Comparison of ENCODE assay signal across 16 mouse cellular contexts in the genomic region with DNA sequence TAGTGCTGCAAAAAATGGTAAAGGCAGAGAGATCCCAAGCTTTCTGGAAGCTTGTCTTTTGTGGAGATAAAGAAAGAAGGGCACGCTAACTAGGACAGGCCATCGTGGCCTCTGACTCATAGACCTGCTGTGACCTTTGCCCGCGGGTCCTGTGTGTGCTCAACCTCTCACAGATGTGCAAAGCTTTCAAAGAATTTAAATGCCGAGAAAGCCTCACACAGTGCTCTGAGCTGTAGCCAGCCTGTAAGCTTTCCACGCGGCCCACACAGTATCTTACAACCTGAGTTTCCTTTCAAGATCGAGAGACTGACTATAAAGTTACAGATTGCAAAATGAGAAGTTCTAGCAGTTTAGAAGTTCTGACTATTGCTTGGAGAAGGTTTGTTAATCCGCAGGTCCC. TPM values are rescaled to one million over a fixed set of nuclear protein-coding genes. Genes with fewer than 3 reads are reported as not detected.
DNase-seq lines count a peak whose midpoint lies in the region; ATAC-seq and TF ChIP-seq lines count a peak whose summit lies in the region.
"Had no signal": no experiment of that assay in that cellular context is flagged by ENCODE, and none has a peak within 500 bp of the region (broad histone marks: within the 10 kb centered on the region; RNA-seq: fewer than 3 reads in every experiment).

No protein-coding gene starts in this region.

- no peak for TF ChIP-seq CTCF in cerebellum, adult 2 months (IDR thresholded peaks at IDR 0.05; ENCODE audit: borderline replicate concordance, insufficient read depth, low read depth, low read length)

- H3K36me3 ChIP-seq in intestine, embryonic 15.5 days = no peaks in the 10 kb centered on the region
- no peaks in the 10 kb centered on the region for H3K36me3 ChIP-seq in intestine, embryonic 16.5 days (ENCODE audit: control insufficient read depth, insufficient read depth, low read length)
- H3K36me3 ChIP-seq: forebrain, embryonic 10.5 days; heart, embryonic 12.5 days had no signal

- H3K4me2 ChIP-seq in intestine, embryonic 15.5 days (replicated peaks) = no peak overlapping the region
- no peak overlapping the region for H3K4me2 ChIP-seq in intestine, embryonic 16.5 days (ENCODE audit: low read depth, low read length)
- H3K4me2 ChIP-seq: heart, embryonic 12.5 days; hindbrain, embryonic 14.5 days had no signal

- H3K9ac ChIP-seq in intestine, embryonic 15.5 days = no peak overlapping the region
- H3K9ac ChIP-seq in intestine, embryonic 16.5 days (ENCODE audit: low read depth, low read length) = no peak overlapping the region
- H3K9ac ChIP-seq: forebrain, postnatal 0 days; heart, embryonic 12.5 days; hindbrain, embryonic 14.5 days; liver, embryonic 14.5 days had no signal

- H3K4me3 ChIP-seq in intestine, embryonic 15.5 days (replicated peaks) = no peak overlapping the region
- no peak overlapping the region for H3K4me3 ChIP-seq in intestine, embryonic 16.5 days (ENCODE audit: low read length)
- H3K4me3 ChIP-seq in cerebellum, adult 2 months (replicated peaks; ENCODE audit: insufficient read depth, low read depth, low read length) = no peak overlapping the region
- H3K4me3 ChIP-seq: forebrain, embryonic 10.5 days; heart, embryonic 12.5 days had no signal

- H3K27me3 ChIP-seq in intestine, embryonic 15.5 days (replicated peaks) = no peaks in the 10 kb centered on the region
- H3K27me3 ChIP-seq in intestine, embryonic 16.5 days (replicated peaks; ENCODE audit: control insufficient read depth, insufficient read depth, low read length) = no peaks in the 10 kb centered on the region
- H3K27me3 ChIP-seq in cerebellum, adult 2 months (ENCODE audit: control insufficient read depth, insufficient read depth, low read length) = no peaks in the 10 kb centered on the region

- TF ChIP-seq POLR2A in cerebellum, adult 2 months (IDR thresholded peaks at IDR 0.05; ENCODE audit: borderline replicate concordance, insufficient read depth, low read length) = no peak

- H3K27ac ChIP-seq in intestine, embryonic 15.5 days = no peak overlapping the region
- no peak overlapping the region for H3K27ac ChIP-seq in intestine, embryonic 16.5 days (ENCODE audit: low read length)
- H3K27ac ChIP-seq in cerebellum, adult 2 months (ENCODE audit: insufficient read depth, low read length) = no peak overlapping the region
- H3K27ac ChIP-seq: forebrain, embryonic 10.5 days; hindbrain, embryonic 14.5 days; liver, embryonic 14.5 days had no signal

- peak; percentile 11 for DNase-seq in thymus, postnatal 4 days
- DNase-seq in thymus, postnatal 10 days (ENCODE audit: low spot score in 2 of 2) = no peak
- peak; percentile 15 for DNase-seq in embryo, embryonic 11 days
- no peak for DNase-seq in cerebellum, adult 2 months
- DNase-seq in layer of hippocampus, postnatal 14 days (ENCODE audit: low spot score in 2 of 2) = no peak
- DNase-seq: forebrain, postnatal 0 days; retina, postnatal 1 day; thymus, postnatal 14 days had no signal

- H3K9me3 ChIP-seq in intestine, embryonic 15.5 days = no peaks in the 10 kb centered on the region
- H3K9me3 ChIP-seq in intestine, embryonic 16.5 days (ENCODE audit: control insufficient read depth, low read length) = no peaks in the 10 kb centered on the region
- H3K9me3 ChIP-seq: forebrain, embryonic 10.5 days; heart, embryonic 12.5 days had no signal

- H3K4me1 ChIP-seq in intestine, embryonic 15.5 days (replicated peaks) = 0 out of 2 replicates have a peak, but pooled peaks cover 4% of the 10 kb centered on the region
- peaks cover 8% of the 10 kb centered on the region; the same call in 1 of the 2 replicates for H3K4me1 ChIP-seq in intestine, embryonic 16.5 days (ENCODE audit: control insufficient read depth, insufficient read depth, low read length)
- H3K4me1 ChIP-seq in cerebellum, adult 2 months (ENCODE audit: control insufficient read depth, insufficient read depth, low read length) = peaks cover 12% of the 10 kb centered on the region

- peak; percentile 63; the same call in 1 of the 2 replicates for ATAC-seq in intestine, embryonic 15.5 days
- no peak; the same call in 1 of the 2 replicates for ATAC-seq in intestine, embryonic 16.5 days
- ATAC-seq: forebrain, postnatal 0 days had no signal

- 42% methylated on average over 9 of the region's 9 CpGs for WGBS in intestine, embryonic 15.5 days
- 42% methylated on average over 9 of the region's 9 CpGs for WGBS in intestine, embryonic 16.5 days
- WGBS in cerebellum, adult 2 months = 73% methylated on average over 9 of the region's 9 CpGs

RNA-seq across cellular contexts. Expression of a gene that starts 12.0 kb away (rescaled TPM):
- polyA plus RNA-seq in intestine, embryonic 15.5 days (2015; fragmentation: Nextera tagmentation; extraction: Ambion mirVana) = 14.5 and 15.8 TPM in 2 replicates
- polyA plus RNA-seq in intestine, embryonic 16.5 days (2015; fragmentation: Nextera tagmentation; extraction: Ambion mirVana) = 14.5 and 15.3 TPM in 2 replicates
- 79.4 and 81.8 TPM in 2 replicates for polyA plus RNA-seq in cerebellum, adult 2 months (2012; rRNA removed)
- total RNA-seq in layer of hippocampus, postnatal 14 days (2021) = 100 to 1,000 TPM in 1 of 2 experiments, 10 to 100 TPM in 1; 89.0 to 110 TPM

RNA-seq across cellular contexts. Expression of a gene that starts 14.4 kb away (rescaled TPM):
- 37.3 and 44.5 TPM in 2 replicates for polyA plus RNA-seq in intestine, embryonic 15.5 days (2015; fragmentation: Nextera tagmentation; extraction: Ambion mirVana)
- polyA plus RNA-seq in intestine, embryonic 16.5 days (2015; fragmentation: Nextera tagmentation; extraction: Ambion mirVana) = 57.6 and 62.3 TPM in 2 replicates
- 16.2 and 17.4 TPM in 2 replicates for polyA plus RNA-seq in cerebellum, adult 2 months (2012; rRNA removed)
- total RNA-seq in layer of hippocampus, postnatal 14 days (2021) = 10 to 100 TPM; 16.7 to 18.8 TPM

RNA-seq across cellular contexts. Expression of a gene that starts 44.8 kb away (rescaled TPM):
- 19.4 and 21.3 TPM in 2 replicates for polyA plus RNA-seq in intestine, embryonic 15.5 days (2015; fragmentation: Nextera tagmentation; extraction: Ambion mirVana)
- 10.6 and 11.2 TPM in 2 replicates for polyA plus RNA-seq in intestine, embryonic 16.5 days (2015; fragmentation: Nextera tagmentation; extraction: Ambion mirVana)
- polyA plus RNA-seq in cerebellum, adult 2 months (2012; rRNA removed) = 349 TPM in 2 replicates
- 100 to 1,000 TPM; 386 to 394 TPM for total RNA-seq in layer of hippocampus, postnatal 14 days (2021)
- total RNA-seq: granulocyte monocyte progenitor cell, adult 5-6 weeks; neutrophil, adult 5-6 weeks had no signal

Comparison
In these comparisons a context has a peak if more than half of its experiments do, and no peak if none do; other contexts are left out.
1. DNase-seq: peak in thymus, postnatal 4 days (single experiment) and embryo, embryonic 11 days (single experiment); none in thymus, postnatal 10 days (0 of 2), cerebellum, adult 2 months (0 of 2) and layer of hippocampus, postnatal 14 days (0 of 2).
2. RNA of a gene that starts 44.8 kb away (polyA plus RNA-seq): 349 TPM in cerebellum, adult 2 months; 19.4 to 21.3 TPM in intestine, embryonic 15.5 days and 10.6 to 11.2 TPM in intestine, embryonic 16.5 days; every median in the first group is over 10 times any median in the second.